Mouse (Mus musculus): ENCODE measurements at regions not wholly inside any gene's neighbourhood (a gene's known extent, or its start where the extent isn't known, plus 50 kb on each side); places are given as distances from the start of the nearest gene placed in this dataset.
A peak's percentile ranks its signal among the peaks of the same experiment; 100 is the strongest.

GRCm38 (mm10) chr3:143100810-143101645 lies 219.2 kb upstream of the Pkn2 start:
- H3K9ac ChIP-seq (ENCODE audit: low read depth, low read length), result peak overlapping the region; percentile 47
- no peaks in the 10 kb centered on the region for H3K36me3 ChIP-seq (ENCODE audit: insufficient read depth, low read length)
- no peak for DNase-seq (ENCODE audit: low spot score)
- no peaks in the 10 kb centered on the region; the same call in 1 of the 2 replicates for H3K4me1 ChIP-seq (replicated peaks; ENCODE audit: insufficient read depth, low read length)
- H3K27me3 ChIP-seq (ENCODE audit: insufficient read depth, low read length), result no peaks in the 10 kb centered on the region
- peak overlapping the region; percentile 47 for H3K4me3 ChIP-seq (replicated peaks; ENCODE audit: low read depth, low read length)
- H3K4me2 ChIP-seq (ENCODE audit: low read length), result peak overlapping the region; percentile 83
- no peaks in the 10 kb centered on the region for H3K9me3 ChIP-seq (replicated peaks; ENCODE audit: low read length)
- 4% methylated on average over 53 of the region's 59 CpGs for WGBS
- ATAC-seq (replicated peaks; ENCODE audit: low FRiP score, low read depth), result no peak
- H3K27ac ChIP-seq, result no peak overlapping the region
- no peak for TF ChIP-seq CTCF (IDR thresholded peaks at IDR 0.05; ENCODE audit: low read depth)

DNA sequence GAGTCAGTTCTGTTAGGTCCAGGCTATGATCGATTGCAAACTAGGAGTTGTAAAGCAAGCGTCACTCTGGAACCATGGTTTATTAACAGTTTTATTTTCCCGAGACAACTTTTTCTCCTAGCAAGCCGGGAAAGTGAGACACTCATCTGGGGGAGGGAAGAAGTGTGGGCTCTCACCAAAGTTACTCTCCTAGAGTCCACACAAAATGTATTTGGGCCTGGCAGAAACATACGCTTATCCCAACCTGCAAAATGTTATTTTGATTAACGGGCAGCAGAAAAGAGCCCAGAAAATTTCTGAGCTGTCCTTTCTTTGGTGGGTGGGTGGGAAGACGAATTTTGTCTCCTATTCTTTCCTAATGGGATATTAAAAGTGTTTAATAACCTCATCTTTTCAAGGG lies 218.4 kb upstream of the Pkn2 start:
- Histone ChIP-seq H3K4me3 (replicated peaks; ENCODE audit: low read depth, low read length) (peak overlapping the region; percentile 47), H3K36me3 (ENCODE audit: insufficient read depth, low read length) (no peaks in the 10 kb centered on the region), H3K9ac (ENCODE audit: low read depth, low read length) (no peak overlapping the region), H3K4me1 (replicated peaks; ENCODE audit: insufficient read depth, low read length) (no peaks in the 10 kb centered on the region; the same call in 1 of the 2 replicates), H3K4me2 (ENCODE audit: low read length) (peak overlapping the region; percentile 83), H3K9me3 (replicated peaks; ENCODE audit: low read length) (no peaks in the 10 kb centered on the region), H3K27ac (no peak overlapping the region), H3K27me3 (ENCODE audit: insufficient read depth, low read length) (no peaks in the 10 kb centered on the region)
- 41% methylated on average over 7 of the region's 7 CpGs for WGBS
- no peak for DNase-seq (ENCODE audit: low spot score)
- ATAC-seq (replicated peaks; ENCODE audit: low FRiP score, low read depth), result no peak
- TF ChIP-seq CTCF (IDR thresholded peaks at IDR 0.05; ENCODE audit: low read depth), result no peak

- no peaks in the 10 kb centered on the region for H3K4me1 ChIP-seq (replicated peaks; ENCODE audit: insufficient read depth, low read length)
- 54% methylated on average over 4 of the region's 4 CpGs for WGBS
- H3K36me3 ChIP-seq (ENCODE audit: insufficient read depth, low read length), result no peaks in the 10 kb centered on the region
- no peak for DNase-seq (ENCODE audit: low spot score)
- no peak overlapping the region for H3K4me3 ChIP-seq (replicated peaks; ENCODE audit: low read depth, low read length)
- no peak overlapping the region for H3K9ac ChIP-seq (ENCODE audit: low read depth, low read length)
- no peaks in the 10 kb centered on the region for H3K27me3 ChIP-seq (ENCODE audit: insufficient read depth, low read length)
- H3K27ac ChIP-seq, result no peak overlapping the region
- H3K4me2 ChIP-seq (ENCODE audit: low read length), result no peak overlapping the region
- no peak for ATAC-seq (replicated peaks; ENCODE audit: low FRiP score, low read depth)
- TF ChIP-seq CTCF (IDR thresholded peaks at IDR 0.05; ENCODE audit: low read depth), result no peak
- H3K9me3 ChIP-seq (replicated peaks; ENCODE audit: low read length), result no peaks in the 10 kb centered on the region
Observed at GRCm38 (mm10) chr3:143092206-143092605, 210.4 kb upstream of the Pkn2 start.

DNA sequence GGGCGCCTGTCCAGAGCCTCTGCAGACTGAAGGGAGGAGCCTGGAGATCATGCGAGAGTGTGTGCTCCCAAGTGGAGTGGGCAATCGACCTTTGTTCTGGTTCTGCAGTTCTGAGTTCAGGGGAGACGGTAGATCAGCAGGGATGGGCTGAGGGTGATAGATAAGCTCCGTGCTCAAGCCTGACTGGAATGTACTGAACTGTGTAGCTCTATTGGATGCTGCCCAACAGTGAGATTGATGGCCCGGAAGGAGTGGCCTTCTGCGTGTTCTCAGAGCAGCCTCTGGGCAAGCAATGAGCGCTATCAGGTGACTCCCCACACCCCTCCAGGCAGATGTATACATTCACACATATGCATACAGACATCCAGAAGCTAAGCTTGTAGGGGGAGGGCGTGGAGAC lies 209.1 kb upstream of the Pkn2 start:
- Histone ChIP-seq H3K27me3 (ENCODE audit: insufficient read depth, low read length) (no peaks in the 10 kb centered on the region), H3K4me3 (replicated peaks; ENCODE audit: low read depth, low read length) (no peak overlapping the region), H3K4me1 (replicated peaks; ENCODE audit: insufficient read depth, low read length) (no peaks in the 10 kb centered on the region), H3K4me2 (ENCODE audit: low read length) (no peak overlapping the region), H3K36me3 (ENCODE audit: insufficient read depth, low read length) (no peaks in the 10 kb centered on the region), H3K27ac (no peak overlapping the region), H3K9me3 (replicated peaks; ENCODE audit: low read length) (no peaks in the 10 kb centered on the region), H3K9ac (ENCODE audit: low read depth, low read length) (no peak overlapping the region)
- DNase-seq (ENCODE audit: low spot score) (peak; percentile 66), ATAC-seq (replicated peaks; ENCODE audit: low FRiP score, low read depth) (peak; percentile 71)
- TF ChIP-seq CTCF (IDR thresholded peaks at IDR 0.05; ENCODE audit: low read depth), result no peak
- WGBS, result 24% methylated on average over 9 of the region's 9 CpGs

GRCm38 (mm10) chr3:143090316-143090715 lies 208.5 kb upstream of the Pkn2 start:
- no peak for DNase-seq (ENCODE audit: low spot score)
- H3K36me3 ChIP-seq (ENCODE audit: insufficient read depth, low read length), result no peaks in the 10 kb centered on the region
- H3K27me3 ChIP-seq (ENCODE audit: insufficient read depth, low read length), result no peaks in the 10 kb centered on the region
- H3K9me3 ChIP-seq (replicated peaks; ENCODE audit: low read length), result no peaks in the 10 kb centered on the region
- ATAC-seq (replicated peaks; ENCODE audit: low FRiP score, low read depth), result no peak
- H3K4me3 ChIP-seq (replicated peaks; ENCODE audit: low read depth, low read length), result no peak overlapping the region
- H3K27ac ChIP-seq, result no peak overlapping the region
- H3K4me2 ChIP-seq (ENCODE audit: low read length), result no peak overlapping the region
- no peak overlapping the region for H3K9ac ChIP-seq (ENCODE audit: low read depth, low read length)
- 61% methylated on average over 3 of the region's 3 CpGs for WGBS
- TF ChIP-seq CTCF (IDR thresholded peaks at IDR 0.05; ENCODE audit: low read depth), result no peak
- H3K4me1 ChIP-seq (replicated peaks; ENCODE audit: insufficient read depth, low read length), result no peaks in the 10 kb centered on the region

DNA sequence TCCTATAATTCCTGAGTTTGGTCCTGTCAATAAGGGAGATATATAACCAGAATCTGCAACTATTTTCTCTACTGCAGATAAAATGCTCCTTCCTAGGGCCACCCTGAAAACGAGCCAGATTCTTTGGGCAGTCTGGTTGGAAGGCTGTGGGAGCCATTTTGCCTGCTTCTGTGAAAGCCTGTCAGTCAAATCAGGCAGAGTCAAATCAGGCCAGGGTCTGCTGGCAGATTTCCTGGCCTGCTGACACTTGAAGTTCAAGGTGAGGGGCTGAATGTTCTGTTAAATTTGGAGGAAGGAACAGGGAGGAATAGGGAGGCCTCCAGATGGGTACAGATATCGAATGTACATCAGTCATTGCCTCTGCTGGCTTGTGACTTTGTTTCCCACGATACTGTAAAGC lies 206.0 kb upstream of the Pkn2 start:
- Histone ChIP-seq H3K27ac (no peak overlapping the region), H3K4me3 (replicated peaks; ENCODE audit: low read depth, low read length) (no peak overlapping the region), H3K9me3 (replicated peaks; ENCODE audit: low read length) (no peaks in the 10 kb centered on the region), H3K4me1 (replicated peaks; ENCODE audit: insufficient read depth, low read length) (no peaks in the 10 kb centered on the region), H3K27me3 (ENCODE audit: insufficient read depth, low read length) (no peaks in the 10 kb centered on the region), H3K36me3 (ENCODE audit: insufficient read depth, low read length) (no peaks in the 10 kb centered on the region), H3K9ac (ENCODE audit: low read depth, low read length) (no peak overlapping the region), H3K4me2 (ENCODE audit: low read length) (no peak overlapping the region)
- DNase-seq (ENCODE audit: low spot score) (no peak), ATAC-seq (replicated peaks; ENCODE audit: low FRiP score, low read depth) (no peak)
- 72% methylated on average over 3 of the region's 3 CpGs for WGBS
- no peak for TF ChIP-seq CTCF (IDR thresholded peaks at IDR 0.05; ENCODE audit: low read depth)
